Mouse (Mus musculus) cerebellum, adult 2 months (tissue): ENCODE data around the gene Cmc1.

Source experiments
- CTCF ChIP-seq: fragments of 200-500 bp; IDR thresholded peaks from 2 replicates; pipeline ENCODE4 v1.5.1; 2011; ENCODE audit warnings: low read depth, mild to moderate bottlenecking, control low read depth, low read length, moderate library complexity, borderline replicate concordance; ENCODE audit not compliant: insufficient read depth
- POLR2A ChIP-seq: fragments of 200-500 bp; IDR thresholded peaks from 2 replicates; pipeline ENCODE4 v1.6.1; 2011; ENCODE audit warnings: low read length, control low read depth, borderline replicate concordance; ENCODE audit not compliant: insufficient read depth

- no peak for TF ChIP-seq POLR2A
- TF ChIP-seq CTCF = no peak
Observed at GRCm38 (mm10) chr9:118031694-118032093, 118.3 kb downstream of the Cmc1 start.
